Mouse (Mus musculus): ENCODE results near the gene Mmp25.

Mmp25 gene

GRCm38 (mm10) chr17:23664556-23665021, 19.5 kb upstream of the Mmp25 start:
- no peak for DNase-seq (ENCODE audit: extremely low read depth, low read depth, low spot score)

GRCm38 (mm10) chr17:23661526-23661925, 16.4 kb upstream of the Mmp25 start:
- DNase-seq (ENCODE audit: extremely low read depth, low read depth, low spot score): no peak

DNA sequence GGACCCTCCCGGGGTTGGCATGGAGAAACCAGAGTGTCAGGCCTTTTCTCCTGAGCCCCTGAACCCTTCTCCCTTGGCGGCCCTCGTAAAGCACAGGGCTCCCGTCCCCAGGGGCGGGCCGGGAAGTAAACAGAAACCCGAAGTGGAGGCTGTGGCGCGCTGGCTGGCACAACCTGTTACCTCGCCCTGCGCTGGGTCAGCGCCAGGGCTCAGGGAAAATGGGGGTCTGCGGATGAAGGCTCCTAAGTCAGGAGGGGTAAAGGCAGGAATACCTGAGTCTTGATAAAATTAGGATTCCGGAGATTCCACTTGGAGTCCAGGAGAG, 15.8 kb upstream of the Mmp25 start:
- no peak for DNase-seq (ENCODE audit: extremely low read depth, low read depth, low spot score)

DNA sequence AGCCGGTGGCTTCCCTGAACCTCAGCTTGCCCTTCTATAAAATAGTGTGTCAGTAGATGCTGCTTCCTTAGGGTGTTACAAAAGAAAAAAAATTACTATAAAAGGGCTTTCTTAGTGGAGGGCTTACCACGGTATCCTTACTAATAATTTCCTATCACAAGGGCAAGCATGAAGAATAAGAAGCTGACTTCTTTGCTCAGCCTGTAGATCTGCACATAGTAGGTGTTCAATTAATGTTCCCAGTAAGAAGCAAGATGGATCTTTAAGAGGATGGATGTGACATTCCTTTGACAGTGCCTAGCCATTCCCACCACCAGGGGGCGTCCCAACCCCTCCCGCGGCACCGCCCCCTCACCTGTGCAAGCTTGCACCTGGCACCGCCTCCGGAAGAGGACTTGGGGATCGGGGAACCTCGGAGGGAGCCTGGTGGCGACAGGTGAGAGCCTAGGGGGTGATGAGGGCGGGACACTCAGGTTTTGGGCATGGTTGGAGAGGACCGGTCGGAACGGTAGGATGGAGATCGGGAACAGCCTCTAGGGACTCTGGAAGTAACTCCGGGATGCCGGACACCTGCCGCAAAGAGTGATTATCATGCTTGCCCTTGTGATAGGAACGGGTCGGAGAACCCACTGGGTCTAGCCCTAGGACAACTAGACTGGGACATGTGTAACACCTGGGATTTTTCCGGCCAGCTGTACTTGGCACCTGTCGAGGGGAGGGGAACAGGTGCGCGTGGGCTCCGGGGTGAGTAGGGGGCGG, 15.2 kb upstream of the Mmp25 start, which contains the start of gene Bicdl2:
Gene Bicdl2, plus strand, starts transcription at position 390 of the 759 bp plus-strand sequence.
- no peak for DNase-seq (ENCODE audit: extremely low read depth, low read depth, low spot score)

DNA sequence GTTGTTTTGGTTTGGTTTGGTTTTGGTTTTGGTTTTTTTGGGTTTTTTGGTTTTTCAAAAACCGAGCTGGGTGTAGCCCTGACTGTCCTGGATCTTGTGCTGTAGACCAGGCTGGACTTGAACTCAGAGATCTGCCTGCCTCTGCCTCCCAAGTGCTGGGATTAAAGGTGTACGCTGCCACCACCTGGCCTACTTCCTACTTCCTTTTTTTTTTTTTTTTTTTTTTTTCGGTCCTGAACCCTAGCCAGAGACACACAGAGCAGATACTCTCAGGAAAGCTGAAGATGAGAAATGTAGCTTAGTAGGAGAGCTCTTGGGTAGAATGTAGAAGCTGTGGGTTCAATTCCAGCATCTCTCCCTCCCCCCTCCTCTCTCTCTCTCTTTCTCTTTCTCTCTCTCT, 13.4 kb upstream of the Mmp25 start:
- no peak for DNase-seq (ENCODE audit: extremely low read depth, low read depth, low spot score)

- DNase-seq (ENCODE audit: extremely low read depth, low read depth, low spot score): no peak
These were observed 9.3 kb upstream of the Mmp25 start for GRCm38 (mm10) chr17:23654410-23654809.

- DNase-seq (ENCODE audit: extremely low read depth, low read depth, low spot score): no peak
These were observed 8.9 kb upstream of the Mmp25 start for GRCm38 (mm10) chr17:23654001-23654400.

DNA sequence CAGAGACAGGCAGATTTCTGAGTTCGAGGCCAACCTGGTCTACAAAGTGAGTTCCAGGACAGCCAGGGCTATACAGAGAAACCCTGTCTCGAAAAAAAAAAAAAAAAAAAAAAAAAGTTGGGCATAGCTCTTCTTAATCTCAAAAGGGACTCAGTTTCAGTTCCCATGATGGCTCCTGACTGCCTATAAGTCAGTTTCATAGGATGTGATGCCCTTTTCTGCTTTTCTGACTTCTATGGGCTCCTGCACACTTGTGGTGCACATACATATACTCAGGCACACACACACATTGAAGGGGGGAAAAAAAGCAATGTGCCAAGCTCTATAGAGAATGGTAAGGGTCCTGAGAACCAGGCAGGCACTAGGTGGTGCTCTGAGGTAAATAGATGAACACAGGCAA, 8.2 kb upstream of the Mmp25 start:
- DNase-seq (ENCODE audit: extremely low read depth, low read depth, low spot score): no peak

- no peak for DNase-seq (ENCODE audit: extremely low read depth, low read depth, low spot score)
These were observed 6.3 kb upstream of the Mmp25 start for GRCm38 (mm10) chr17:23651363-23651762.

- DNase-seq (ENCODE audit: extremely low read depth, low read depth, low spot score): no peak
These were observed 817 bp upstream of the Mmp25 start for GRCm38 (mm10) chr17:23645894-23646293.

DNA sequence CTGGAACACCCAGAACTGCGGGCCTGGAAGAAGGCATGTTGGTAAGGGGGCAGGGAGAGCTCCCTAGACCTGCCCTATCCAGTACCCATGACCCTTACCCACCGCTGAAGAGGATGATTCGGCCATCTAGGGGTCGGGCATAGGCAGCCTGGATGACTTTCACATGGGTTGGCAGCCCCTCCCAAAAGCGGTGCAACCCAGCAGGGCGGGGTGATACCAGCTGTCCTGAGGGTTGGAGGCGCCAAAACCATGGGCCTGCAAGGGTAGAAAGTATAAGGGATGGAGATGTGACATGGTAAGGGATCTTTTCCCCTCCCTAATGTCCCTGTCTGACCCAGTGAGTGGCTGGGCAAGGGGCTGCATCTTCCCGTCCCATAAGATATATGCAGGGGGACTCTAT, 13.8 kb downstream of the Mmp25 start:
- DNase-seq (ENCODE audit: extremely low read depth, low read depth, low spot score): no peak

DNA sequence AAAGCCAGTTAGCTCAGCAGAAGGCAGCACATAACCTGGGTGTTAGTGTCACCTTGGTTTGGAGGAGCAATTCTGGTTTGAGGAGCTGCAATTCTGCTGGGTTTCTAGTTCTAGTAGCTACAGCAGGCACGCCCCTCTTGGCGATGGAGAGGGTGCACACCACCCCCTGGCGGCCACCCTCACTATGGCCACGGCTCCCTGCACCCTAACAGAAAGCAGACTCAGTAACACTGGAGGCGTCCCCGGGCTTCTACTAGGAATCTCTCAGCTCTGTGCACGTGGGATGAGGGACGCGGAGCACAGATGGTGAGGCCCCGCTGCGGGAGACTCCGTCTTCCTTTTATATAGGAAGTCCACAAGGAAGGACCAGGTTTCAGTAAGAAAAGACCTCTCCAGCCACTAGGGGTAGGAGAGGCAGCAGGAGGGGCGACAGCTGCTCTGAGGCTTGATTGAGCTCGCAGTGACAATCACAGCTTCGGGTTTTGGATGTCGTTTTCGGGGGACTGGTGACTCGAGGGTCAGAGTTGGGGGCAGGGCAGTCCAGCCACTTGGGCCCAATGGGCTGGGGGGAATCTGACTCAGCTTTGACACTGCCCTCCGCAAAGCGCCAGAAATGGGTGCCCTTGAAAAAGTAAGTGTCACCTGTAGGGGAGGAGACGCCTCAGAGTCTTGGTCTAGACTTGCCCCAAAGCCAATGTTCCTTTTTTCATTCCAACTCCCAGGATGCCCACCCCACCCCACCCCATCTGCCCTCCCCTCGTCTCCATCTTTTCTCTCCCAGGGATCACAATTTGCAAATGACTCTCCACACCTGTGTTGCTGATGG, 14.7 kb downstream of the Mmp25 start:
- no peak for DNase-seq (ENCODE audit: extremely low read depth, low read depth, low spot score)

DNA sequence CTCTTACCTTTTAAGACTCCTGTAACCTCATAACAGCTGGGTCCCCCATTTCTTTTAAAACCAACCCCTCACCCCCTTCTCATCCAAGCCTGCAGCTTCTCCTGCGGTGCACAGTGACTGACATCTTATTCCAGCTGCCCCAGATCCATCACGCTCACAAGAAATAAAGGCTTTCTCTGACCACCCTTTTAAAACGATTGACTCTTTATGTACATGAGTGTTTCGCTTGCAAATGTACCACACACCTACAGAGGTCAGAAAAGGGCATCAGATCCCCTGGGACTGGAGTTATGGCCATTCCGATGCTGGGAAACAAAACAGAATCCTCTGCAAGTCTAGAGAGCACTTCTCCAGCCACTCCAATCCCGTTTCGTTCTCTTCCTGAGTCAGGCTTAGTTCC, 17.3 kb downstream of the Mmp25 start:
- DNase-seq (ENCODE audit: extremely low read depth, low read depth, low spot score): no peak

DNA sequence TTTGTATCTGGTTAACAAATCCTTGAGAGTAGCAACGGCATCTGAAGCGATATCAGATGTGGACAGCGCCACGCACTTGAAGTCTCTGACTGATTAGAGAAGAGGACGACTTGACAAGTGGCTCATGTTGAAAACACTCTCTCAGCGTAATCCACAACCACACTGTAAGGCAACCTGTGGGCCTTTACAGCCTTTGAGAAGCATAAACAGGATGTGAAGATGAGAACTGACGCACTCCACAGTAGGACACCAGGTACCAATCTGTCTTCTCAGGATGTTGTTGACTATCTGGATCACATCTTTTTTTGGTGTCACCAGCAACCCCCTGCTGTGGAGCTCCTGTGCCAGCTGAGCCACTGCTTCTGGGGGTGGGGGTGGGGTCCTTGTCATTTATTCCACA, 24.7 kb downstream of the Mmp25 start:
- DNase-seq (ENCODE audit: extremely low read depth, low read depth, low spot score): no peak

GRCm38 (mm10) chr17:23617087-23617486, 28.0 kb downstream of the Mmp25 start:
- DNase-seq (ENCODE audit: extremely low read depth, low read depth, low spot score): no peak

- no peak for DNase-seq (ENCODE audit: extremely low read depth, low read depth, low spot score)
These were observed 34.7 kb downstream of the Mmp25 start for GRCm38 (mm10) chr17:23610361-23610800.

- DNase-seq (ENCODE audit: extremely low read depth, low read depth, low spot score): no peak
These were observed 35.5 kb downstream of the Mmp25 start for GRCm38 (mm10) chr17:23609612-23610011.

DNA sequence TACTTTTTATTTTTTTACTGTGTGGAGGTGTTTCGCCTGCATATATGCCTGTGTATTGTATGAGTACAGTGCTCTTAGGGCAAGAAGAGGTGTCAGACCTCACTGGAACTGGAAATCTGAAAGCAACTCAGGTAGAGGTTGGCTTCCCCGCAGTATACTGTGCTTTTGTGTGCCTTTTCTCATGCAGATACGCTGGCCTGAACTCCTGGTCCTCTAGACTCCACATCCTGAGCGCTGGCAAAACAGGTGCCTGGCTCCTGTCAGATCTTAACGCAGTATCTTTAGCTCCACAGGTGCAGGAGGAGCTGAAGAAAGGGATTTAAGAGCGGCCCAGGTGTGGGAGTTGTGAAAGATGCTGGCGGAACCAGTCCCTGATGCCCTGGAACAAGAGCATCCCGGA, 39.9 kb downstream of the Mmp25 start:
- DNase-seq (ENCODE audit: extremely low read depth, low read depth, low spot score): no peak

DNA sequence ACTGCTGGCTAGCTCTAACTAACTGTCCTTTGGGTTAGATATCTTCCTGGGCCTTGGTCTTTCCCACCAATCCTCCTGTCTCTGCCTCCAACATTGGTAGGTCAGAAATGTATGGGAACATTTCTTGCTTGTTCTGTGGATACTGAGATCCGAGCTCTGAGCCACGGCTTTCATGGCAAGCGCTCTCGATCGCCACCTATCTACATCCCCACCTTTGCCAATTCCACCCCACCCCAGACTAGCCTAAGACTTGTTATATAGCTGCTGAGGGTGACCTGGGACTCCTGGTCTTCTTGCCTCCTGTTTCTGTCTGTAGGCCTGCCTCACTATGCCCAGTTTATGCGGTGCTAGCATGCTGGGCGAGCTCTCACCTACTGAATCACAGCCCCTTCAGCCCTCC, 40.7 kb downstream of the Mmp25 start:
- no peak for DNase-seq (ENCODE audit: extremely low read depth, low read depth, low spot score)

- DNase-seq (ENCODE audit: extremely low read depth, low read depth, low spot score): no peak
These were observed 41.5 kb downstream of the Mmp25 start for GRCm38 (mm10) chr17:23603542-23603941.

GRCm38 (mm10) chr17:23603077-23603476, 42.0 kb downstream of the Mmp25 start:
- no peak for DNase-seq (ENCODE audit: extremely low read depth, low read depth, low spot score)
